Mouse (Mus musculus) midbrain, embryonic 10.5 days (tissue): ENCODE data around the gene Cib1. TPM values are rescaled to one million over a fixed set of nuclear protein-coding genes. Genes with fewer than 3 reads are reported as not detected.

Experiments used
- polyA plus RNA-seq: library from polyadenylated mRNA; unstranded; fragments of >200 nt; fragmentation: Nextera tagmentation; extraction: Ambion mirVana; gene quantifications from 2 replicates; pipeline ENCODE4 v1.2.1, GENCODE M21; 2016

Cib1 gene
- polyA plus RNA-seq, 1 experiment from 2014 or later: 77.6 TPM

Other genes starting within 250 kb of the Cib1 start
- gene Zfp710, start 208.0 kb downstream of the Cib1 start, polyA plus RNA-seq: 32.7 and 34.2 TPM in 2 replicates
- 428 and 429 TPM in 2 replicates for gene Idh2, start 117.4 kb downstream of the Cib1 start, polyA plus RNA-seq
- 12.6 and 16.5 TPM in 2 replicates for gene Sema4b, start 46.0 kb downstream of the Cib1 start, polyA plus RNA-seq
- 5.6 and 6.3 TPM in 2 replicates for gene Gdpgp1, start 52 bp upstream of the Cib1 start, polyA plus RNA-seq
- gene Ttll13, start 13.6 kb upstream of the Cib1 start, polyA plus RNA-seq: 0.68 and 0.94 TPM in 2 replicates
- 44.8 and 48.9 TPM in 2 replicates for gene Ngrn, start 28.4 kb upstream of the Cib1 start, polyA plus RNA-seq
- gene Vps33b, start 36.8 kb upstream of the Cib1 start, polyA plus RNA-seq: 16.6 and 19.9 TPM in 2 replicates
- 253 and 279 TPM in 2 replicates for gene Prc1, start 61.6 kb upstream of the Cib1 start, polyA plus RNA-seq
- 12.6 and 13.4 TPM in 2 replicates for gene Rccd1, start 91.6 kb upstream of the Cib1 start, polyA plus RNA-seq
- 42.3 and 46.7 TPM in 2 replicates for gene Unc45a, start 108.2 kb upstream of the Cib1 start, polyA plus RNA-seq
- 24.8 and 24.9 TPM in 2 replicates for gene Hddc3, start 110.3 kb upstream of the Cib1 start, polyA plus RNA-seq
- gene Man2a2, start 138.6 kb upstream of the Cib1 start, polyA plus RNA-seq: 15.7 and 18.4 TPM in 2 replicates
- 9.1 and 11.8 TPM in 2 replicates for gene Fes, start 155.1 kb upstream of the Cib1 start, polyA plus RNA-seq
- 3.0 and 3.9 TPM in 2 replicates for gene Furin, start 172.6 kb upstream of the Cib1 start, polyA plus RNA-seq